Mouse (Mus musculus): ENCODE measurements around the gene Slain1.

The Slain1 gene

GRCm38 (mm10) chr14:103649896-103650334, at the start of gene Slain1:
Slain1 (plus strand) TSS chr14:103650228.
- DNase-seq (ENCODE audit: low read depth, low spot score): peak; percentile 97

- DNase-seq (ENCODE audit: low read depth, low spot score): no peak
Measured at GRCm38 (mm10) chr14:103608063-103608462, 42.0 kb upstream of the Slain1 start.

- DNase-seq (ENCODE audit: low read depth, low spot score): no peak
Measured at GRCm38 (mm10) chr14:103613573-103614271, 36.3 kb upstream of the Slain1 start.

GRCm38 (mm10) chr14:103614272-103614587, 35.8 kb upstream of the Slain1 start:
- no peak for DNase-seq (ENCODE audit: low read depth, low spot score)

GRCm38 (mm10) chr14:103619756-103620155, 30.3 kb upstream of the Slain1 start:
- no peak for DNase-seq (ENCODE audit: low read depth, low spot score)

GRCm38 (mm10) chr14:103621207-103621606, 28.8 kb upstream of the Slain1 start:
- DNase-seq (ENCODE audit: low read depth, low spot score): no peak

GRCm38 (mm10) chr14:103626100-103626499, 23.9 kb upstream of the Slain1 start:
- DNase-seq (ENCODE audit: low read depth, low spot score): no peak

- DNase-seq (ENCODE audit: low read depth, low spot score): peak; percentile 35
Measured at GRCm38 (mm10) chr14:103629639-103630364, 20.2 kb upstream of the Slain1 start.

- DNase-seq (ENCODE audit: low read depth, low spot score): peak; percentile 41
Measured at GRCm38 (mm10) chr14:103630545-103630944, 19.5 kb upstream of the Slain1 start.

GRCm38 (mm10) chr14:103643933-103644332, 6.1 kb upstream of the Slain1 start:
- no peak for DNase-seq (ENCODE audit: low read depth, low spot score)

- DNase-seq (ENCODE audit: low read depth, low spot score): no peak
Measured at GRCm38 (mm10) chr14:103647981-103648380, 2.0 kb upstream of the Slain1 start.

- DNase-seq (ENCODE audit: low read depth, low spot score): peak; percentile 78
Measured at GRCm38 (mm10) chr14:103648623-103649255, 1.3 kb upstream of the Slain1 start.

- no peak for DNase-seq (ENCODE audit: low read depth, low spot score)
Measured at GRCm38 (mm10) chr14:103649302-103649701, 726 bp upstream of the Slain1 start.

GRCm38 (mm10) chr14:103650413-103651101, 529 bp downstream of the Slain1 start:
- DNase-seq (ENCODE audit: low read depth, low spot score): peak; percentile 85

- DNase-seq (ENCODE audit: low read depth, low spot score): no peak
Measured at GRCm38 (mm10) chr14:103651106-103651505, 1.1 kb downstream of the Slain1 start.

GRCm38 (mm10) chr14:103651562-103651961, 1.5 kb downstream of the Slain1 start:
- no peak for DNase-seq (ENCODE audit: low read depth, low spot score)

- no peak for DNase-seq (ENCODE audit: low read depth, low spot score)
Measured at GRCm38 (mm10) chr14:103652524-103652923, 2.5 kb downstream of the Slain1 start.

- DNase-seq (ENCODE audit: low read depth, low spot score): no peak
Measured at GRCm38 (mm10) chr14:103653800-103654199, 3.8 kb downstream of the Slain1 start.

- peak; percentile 72 for DNase-seq (ENCODE audit: low read depth, low spot score)
Measured at GRCm38 (mm10) chr14:103655448-103655847, 5.4 kb downstream of the Slain1 start.

GRCm38 (mm10) chr14:103657876-103658275, 7.8 kb downstream of the Slain1 start:
- DNase-seq (ENCODE audit: low read depth, low spot score): no peak

GRCm38 (mm10) chr14:103663026-103663425, 13.0 kb downstream of the Slain1 start:
- DNase-seq (ENCODE audit: low read depth, low spot score): peak; percentile 88

GRCm38 (mm10) chr14:103664391-103664790, 14.4 kb downstream of the Slain1 start:
- no peak for DNase-seq (ENCODE audit: low read depth, low spot score)
